Mouse (Mus musculus) adrenal gland, postnatal 36 days (tissue): ENCODE results near the gene Slc38a11. TPM values are rescaled to one million over a fixed set of nuclear protein-coding genes. Genes with fewer than 3 reads are reported as not detected.
A peak's percentile ranks its signal among the peaks of the same experiment; 100 is the strongest.

Source experiments
- DNase-seq, 2 experiments: peaks; one replicate each; pipeline ENCODE4 v3.0.0; 2021; ENCODE audit warnings: mixed read lengths in 1 of 2
- long read RNA-seq, 2 experiments: library from polyadenylated mRNA; stranded (forward); transcript quantifications; one replicate each; pipeline ENCODE4 v2.0.0; 2021; ENCODE audit warnings: borderline sequencing depth in 2 of 2
- total RNA-seq, 2 experiments: library from RNA; stranded (reverse); gene quantifications; 2 replicates each; pipeline ENCODE4 v1.2.3; 2021

Gene Slc38a11
- total RNA-seq: 10 to 100 TPM; 14.7 to 19.4 TPM
- long read RNA-seq, experiment 1, transcript Slc38a11-201 (12 exons, 1,606 nt): major isoform, 5 of 10 reads
- long read RNA-seq, experiment 1, partial matches to known transcripts: 3 of 10 reads
- long read RNA-seq, experiment 1, other reads (novel, unspliced or antisense): 2 of 10 reads
- long read RNA-seq, experiment 2, transcript Slc38a11-201 (12 exons, 1,606 nt): major isoform, 8 of 9 reads
- long read RNA-seq, experiment 2, partial matches to known transcripts: 0 of 9 reads
- long read RNA-seq, experiment 2, other reads (novel, unspliced or antisense): 1 of 9 reads

- peak; percentile 42 to 56 for DNase-seq
Measured at GRCm38 (mm10) chr2:65363828-65364497, at the start of gene Slc38a11. Gene Slc38a11, minus strand, starts transcription at chr2:65364034.

- no peak for DNase-seq
Measured at GRCm38 (mm10) chr2:65407110-65407509, 43.3 kb upstream of the Slc38a11 start.

- DNase-seq: no peak
Measured at GRCm38 (mm10) chr2:65405407-65405806, 41.6 kb upstream of the Slc38a11 start.

- no peak for DNase-seq
Measured at GRCm38 (mm10) chr2:65402001-65402400, 38.2 kb upstream of the Slc38a11 start.

GRCm38 (mm10) chr2:65399938-65400337, 36.1 kb upstream of the Slc38a11 start:
- DNase-seq: no peak

- DNase-seq: peak in 1 of 2 experiments; percentile 9
Measured at GRCm38 (mm10) chr2:65396128-65396527, 32.3 kb upstream of the Slc38a11 start.

- no peak for DNase-seq
Measured at GRCm38 (mm10) chr2:65393061-65393460, 29.2 kb upstream of the Slc38a11 start.

GRCm38 (mm10) chr2:65391322-65391721, 27.5 kb upstream of the Slc38a11 start:
- DNase-seq: no peak

- no peak for DNase-seq
Measured at GRCm38 (mm10) chr2:65384815-65385214, 21.0 kb upstream of the Slc38a11 start.

GRCm38 (mm10) chr2:65382485-65382884, 18.7 kb upstream of the Slc38a11 start:
- DNase-seq: no peak

- no peak for DNase-seq
Measured at GRCm38 (mm10) chr2:65378425-65378824, 14.6 kb upstream of the Slc38a11 start.

- no peak for DNase-seq
Measured at GRCm38 (mm10) chr2:65374410-65374809, 10.6 kb upstream of the Slc38a11 start.

GRCm38 (mm10) chr2:65373076-65373475, 9.2 kb upstream of the Slc38a11 start:
- DNase-seq: no peak

- DNase-seq: no peak
Measured at GRCm38 (mm10) chr2:65360736-65361475, 2.9 kb downstream of the Slc38a11 start.

- no peak for DNase-seq
Measured at GRCm38 (mm10) chr2:65347367-65347766, 16.5 kb downstream of the Slc38a11 start.

- DNase-seq: no peak
Measured at GRCm38 (mm10) chr2:65346915-65347314, 16.9 kb downstream of the Slc38a11 start.

GRCm38 (mm10) chr2:65346037-65346436, 17.8 kb downstream of the Slc38a11 start:
- no peak for DNase-seq

GRCm38 (mm10) chr2:65342057-65342456, 21.8 kb downstream of the Slc38a11 start:
- DNase-seq: no peak

- no peak for DNase-seq
Measured at GRCm38 (mm10) chr2:65340839-65341238, 23.0 kb downstream of the Slc38a11 start.

GRCm38 (mm10) chr2:65337378-65338140, 26.3 kb downstream of the Slc38a11 start:
- DNase-seq: peak; percentile 68 to 80

GRCm38 (mm10) chr2:65336608-65337007, 27.2 kb downstream of the Slc38a11 start:
- no peak for DNase-seq

GRCm38 (mm10) chr2:65334091-65334490, 29.7 kb downstream of the Slc38a11 start:
- DNase-seq: peak; percentile 31 to 46
